Mouse (Mus musculus): ENCODE results near the gene Fadd. TPM values are rescaled to one million over a fixed set of nuclear protein-coding genes. Genes with fewer than 3 reads are reported as not detected.

Gene Fadd
- polyA plus RNA-seq, 1 experiment, result 10.3 TPM

DNA sequence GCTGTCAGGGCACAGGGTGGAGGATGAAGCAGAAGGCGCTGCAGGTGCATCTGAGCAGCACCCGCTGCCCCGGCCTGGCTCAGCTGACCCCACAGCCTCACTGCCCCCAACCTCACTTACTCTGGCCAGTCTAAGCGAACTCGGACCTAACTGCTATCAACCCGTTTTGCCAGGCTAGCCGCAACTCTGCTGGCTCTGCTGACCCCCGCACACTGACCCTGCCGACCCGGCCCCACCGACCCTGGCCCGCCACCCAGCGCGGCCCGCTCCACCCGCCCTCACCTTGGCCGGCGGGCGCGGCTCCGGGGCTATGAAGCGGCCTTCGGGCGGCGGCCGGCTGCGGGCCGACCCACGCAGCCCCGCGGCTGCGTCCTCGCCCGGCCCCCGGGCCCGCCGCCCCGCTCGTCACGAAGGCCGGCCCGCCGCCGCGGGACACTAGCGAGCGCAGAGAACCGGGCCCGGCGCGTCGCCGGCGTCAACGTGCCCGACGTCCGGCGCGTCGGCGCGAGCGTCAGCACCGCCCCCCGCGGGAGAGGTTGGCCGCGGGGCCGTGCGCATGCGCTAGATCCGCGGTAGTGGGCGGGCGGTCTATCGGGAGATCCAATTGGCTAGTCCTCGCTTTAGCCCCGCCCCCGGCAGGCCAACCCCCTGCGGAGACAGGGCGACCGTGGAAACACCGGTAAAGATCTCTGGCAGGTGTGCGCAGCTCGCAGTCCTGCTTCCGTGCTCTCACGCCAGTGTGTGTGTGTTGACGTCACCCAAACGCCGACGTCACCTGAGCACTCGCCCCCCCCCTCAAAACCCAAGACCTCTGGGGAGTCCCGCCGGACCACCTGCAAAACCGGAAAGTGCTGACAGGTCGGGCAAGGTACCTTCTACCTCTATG, 28.8 kb downstream of the Fadd start, which contains the start of gene Ppfia1:
Gene Ppfia1, minus strand, starts transcription at position 493 of the 886 bp plus-strand sequence.
- Histone ChIP-seq H3K4me3 (ENCODE audit: insufficient read depth, poor library complexity, severe bottlenecking) (peak within 1 kb of the TSS; percentile 55), H3K79me3 (ENCODE audit: low read depth) (peaks cover 41% of the 10 kb centered on the region), H3K36me3 (ENCODE audit: control insufficient read depth, insufficient read depth) (peaks cover 18% of the 10 kb centered on the region), H3ac (ENCODE audit: control insufficient read depth, insufficient read length, low read depth) (peak within 1 kb of the TSS; percentile 86), H3K27me3 (ENCODE audit: control insufficient read depth, insufficient read depth, insufficient read length) (no peaks in the 10 kb centered on the region), H3K79me2 (ENCODE audit: control insufficient read depth, insufficient read depth) (peaks cover 49% of the 10 kb centered on the region)
- TF ChIP-seq MAX (IDR thresholded peaks at IDR 0.05) (no peak), CTCF (IDR thresholded peaks at IDR 0.05; ENCODE audit: control insufficient read depth, insufficient read depth, insufficient read length) (no peak), MYOD1 (IDR thresholded peaks at IDR 0.05; ENCODE audit: control insufficient read depth, insufficient read length, low read depth) (no peak), USF1 (IDR thresholded peaks at IDR 0.05; ENCODE audit: low read depth) (no peak), FOSL1 (IDR thresholded peaks at IDR 0.05; ENCODE audit: insufficient read depth, low read length, poor library complexity, severe bottlenecking) (no peak), CEBPB (IDR thresholded peaks at IDR 0.05; ENCODE audit: low read depth) (no peak), MYOG (IDR thresholded peaks at IDR 0.05; ENCODE audit: control insufficient read depth, extremely low read depth, insufficient read length) (no peak)

DNA sequence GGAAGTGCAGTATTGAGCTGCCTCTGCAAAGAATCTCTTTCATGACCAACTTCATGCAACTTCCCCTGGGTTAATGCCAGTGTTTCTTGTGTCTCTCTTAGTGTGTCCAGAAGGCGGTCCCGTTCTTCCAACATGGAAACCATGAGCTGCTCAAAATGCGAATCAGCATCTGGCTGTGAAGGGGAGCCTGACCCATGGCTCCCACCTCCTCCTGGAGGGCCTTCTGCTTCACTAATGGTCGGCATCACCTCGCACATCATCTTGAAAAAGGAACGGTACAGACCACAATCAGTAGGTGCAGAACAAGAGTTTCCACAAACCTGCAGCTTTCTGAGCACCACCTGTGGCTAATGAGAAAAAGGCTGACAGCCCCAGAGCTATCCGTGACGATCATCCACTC, 30.0 kb downstream of the Fadd start:
- no peaks in the 10 kb centered on the region for H3K27me3 ChIP-seq (ENCODE audit: control insufficient read depth, insufficient read depth, insufficient read length)
- peaks cover 61% of the 10 kb centered on the region for H3K79me2 ChIP-seq (ENCODE audit: control insufficient read depth, insufficient read depth)
- H3K79me3 ChIP-seq (ENCODE audit: low read depth), result peaks cover 45% of the 10 kb centered on the region
- no peak for TF ChIP-seq FOSL1 (IDR thresholded peaks at IDR 0.05; ENCODE audit: insufficient read depth, low read length, poor library complexity, severe bottlenecking)
- no peak for TF ChIP-seq MYOD1 (IDR thresholded peaks at IDR 0.05; ENCODE audit: control insufficient read depth, insufficient read length, low read depth)
- peaks cover 18% of the 10 kb centered on the region for H3K36me3 ChIP-seq (ENCODE audit: control insufficient read depth, insufficient read depth)
- H3ac ChIP-seq (ENCODE audit: control insufficient read depth, insufficient read length, low read depth), result peak overlapping the region; percentile 45
- H3K4me3 ChIP-seq (ENCODE audit: insufficient read depth, poor library complexity, severe bottlenecking), result peak overlapping the region; percentile 55

- Histone ChIP-seq H3K4me3 (ENCODE audit: insufficient read depth, poor library complexity, severe bottlenecking) (no peak overlapping the region), H3K79me2 (ENCODE audit: control insufficient read depth, insufficient read depth) (peaks cover 75% of the 10 kb centered on the region), H3K36me3 (ENCODE audit: control insufficient read depth, insufficient read depth) (peaks cover 18% of the 10 kb centered on the region), H3ac (ENCODE audit: control insufficient read depth, insufficient read length, low read depth) (no peak overlapping the region), H3K79me3 (ENCODE audit: low read depth) (peaks cover 56% of the 10 kb centered on the region), H3K27me3 (ENCODE audit: control insufficient read depth, insufficient read depth, insufficient read length) (no peaks in the 10 kb centered on the region)
- TF ChIP-seq CEBPB (IDR thresholded peaks at IDR 0.05; ENCODE audit: low read depth), result no peak
- no peak for TF ChIP-seq CTCF (IDR thresholded peaks at IDR 0.05; ENCODE audit: control insufficient read depth, insufficient read depth, insufficient read length)
- no peak for TF ChIP-seq MYOD1 (IDR thresholded peaks at IDR 0.05; ENCODE audit: control insufficient read depth, insufficient read length, low read depth)
- no peak for TF ChIP-seq FOSL1 (IDR thresholded peaks at IDR 0.05; ENCODE audit: insufficient read depth, low read length, poor library complexity, severe bottlenecking)
- TF ChIP-seq MAX (IDR thresholded peaks at IDR 0.05), result no peak
- no peak for TF ChIP-seq MYOG (IDR thresholded peaks at IDR 0.05; ENCODE audit: control insufficient read depth, extremely low read depth, insufficient read length)
- TF ChIP-seq USF1 (IDR thresholded peaks at IDR 0.05; ENCODE audit: low read depth), result no peak
These were observed 31.5 kb downstream of the Fadd start for GRCm38 (mm10) chr7:144550811-144551210.

DNA sequence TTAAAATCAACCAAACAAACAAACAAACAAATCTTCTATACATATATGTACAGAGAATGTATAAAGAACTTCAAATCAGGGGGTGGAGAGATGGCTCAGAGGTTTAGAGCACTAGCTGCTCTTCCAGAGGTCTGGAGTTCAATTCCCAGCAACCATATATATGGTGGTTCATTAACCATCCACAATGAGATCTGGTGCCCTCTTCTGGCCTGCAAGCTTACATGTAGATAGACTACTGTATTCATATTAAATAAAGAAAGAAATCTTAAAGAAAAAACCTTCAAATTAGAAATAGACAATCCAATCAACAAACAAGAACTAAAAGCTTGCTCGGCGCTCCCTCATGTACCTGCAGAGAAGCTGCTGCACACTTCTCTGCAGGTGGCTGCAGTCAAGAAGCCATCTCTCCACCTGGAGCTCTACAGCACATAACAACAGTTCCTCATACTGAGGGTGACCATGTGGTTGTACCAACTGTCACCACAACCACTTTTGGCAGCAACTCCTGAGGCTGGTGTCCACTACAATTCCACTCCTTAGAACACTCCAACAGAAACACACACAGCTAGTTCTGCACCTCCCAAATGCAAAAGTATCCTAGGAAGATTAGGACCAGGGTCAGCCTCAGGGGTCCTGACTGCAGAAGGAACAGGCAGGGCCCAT, 32.2 kb downstream of the Fadd start:
- H3K27me3 ChIP-seq (ENCODE audit: control insufficient read depth, insufficient read depth, insufficient read length), result no peaks in the 10 kb centered on the region
- TF ChIP-seq CEBPB (IDR thresholded peaks at IDR 0.05; ENCODE audit: low read depth) (no peak), FOSL1 (IDR thresholded peaks at IDR 0.05; ENCODE audit: insufficient read depth, low read length, poor library complexity, severe bottlenecking) (no peak), CTCF (IDR thresholded peaks at IDR 0.05; ENCODE audit: control insufficient read depth, insufficient read depth, insufficient read length) (no peak), MYOG (IDR thresholded peaks at IDR 0.05; ENCODE audit: control insufficient read depth, extremely low read depth, insufficient read length) (no peak), MAX (IDR thresholded peaks at IDR 0.05) (no peak)
- H3K4me3 ChIP-seq (ENCODE audit: insufficient read depth, poor library complexity, severe bottlenecking), result no peak overlapping the region
- H3K79me3 ChIP-seq (ENCODE audit: low read depth), result peaks cover 62% of the 10 kb centered on the region
- H3K79me2 ChIP-seq (ENCODE audit: control insufficient read depth, insufficient read depth), result peaks cover 83% of the 10 kb centered on the region
- H3K36me3 ChIP-seq (ENCODE audit: control insufficient read depth, insufficient read depth), result peaks cover 18% of the 10 kb centered on the region
- no peak overlapping the region for H3ac ChIP-seq (ENCODE audit: control insufficient read depth, insufficient read length, low read depth)

DNA sequence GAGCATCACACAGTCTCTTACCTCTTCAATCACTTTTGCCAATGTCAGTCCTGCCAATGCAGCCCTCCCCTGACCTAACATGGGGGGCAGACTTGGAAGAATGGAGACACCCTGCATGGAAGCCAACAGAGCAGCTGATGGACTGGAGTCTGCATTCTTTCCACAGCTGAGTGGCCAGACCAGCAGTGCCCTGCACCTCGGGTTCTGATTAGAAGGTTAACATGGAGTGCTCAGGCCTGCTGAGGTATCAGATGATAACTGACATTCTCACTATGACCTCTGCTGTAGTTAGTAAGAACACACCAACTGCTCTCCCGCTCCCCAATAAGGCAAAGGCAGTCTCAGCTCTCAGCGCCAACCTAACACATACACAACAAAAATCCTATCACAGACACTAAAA, 37.0 kb downstream of the Fadd start:
- H3K79me2 ChIP-seq (ENCODE audit: control insufficient read depth, insufficient read depth), result peaks cover 91% of the 10 kb centered on the region
- H3K4me3 ChIP-seq (ENCODE audit: insufficient read depth, poor library complexity, severe bottlenecking), result no peak overlapping the region
- no peaks in the 10 kb centered on the region for H3K27me3 ChIP-seq (ENCODE audit: control insufficient read depth, insufficient read depth, insufficient read length)
- no peak overlapping the region for H3ac ChIP-seq (ENCODE audit: control insufficient read depth, insufficient read length, low read depth)
- peaks cover 6% of the 10 kb centered on the region for H3K36me3 ChIP-seq (ENCODE audit: control insufficient read depth, insufficient read depth)
- TF ChIP-seq MYOD1 (IDR thresholded peaks at IDR 0.05; ENCODE audit: control insufficient read depth, insufficient read length, low read depth), result no peak
- TF ChIP-seq FOSL1 (IDR thresholded peaks at IDR 0.05; ENCODE audit: insufficient read depth, low read length, poor library complexity, severe bottlenecking), result no peak
- TF ChIP-seq USF1 (IDR thresholded peaks at IDR 0.05; ENCODE audit: low read depth), result no peak
- no peak for TF ChIP-seq MYOG (IDR thresholded peaks at IDR 0.05; ENCODE audit: control insufficient read depth, extremely low read depth, insufficient read length)
- no peak for TF ChIP-seq MAX (IDR thresholded peaks at IDR 0.05)
- TF ChIP-seq CTCF (IDR thresholded peaks at IDR 0.05; ENCODE audit: control insufficient read depth, insufficient read depth, insufficient read length), result no peak
- TF ChIP-seq CEBPB (IDR thresholded peaks at IDR 0.05; ENCODE audit: low read depth), result no peak
- H3K79me3 ChIP-seq (ENCODE audit: low read depth), result peaks cover 55% of the 10 kb centered on the region
